Mouse (Mus musculus): ENCODE data around the gene Hoxd12. TPM values are rescaled to one million over a fixed set of nuclear protein-coding genes. Genes with fewer than 3 reads are reported as not detected.
A peak's percentile ranks its signal among the peaks of the same experiment; 100 is the strongest.

Hoxd12 gene
- total RNA-seq, 2 experiments from 2014 or later = not detected

DNA sequence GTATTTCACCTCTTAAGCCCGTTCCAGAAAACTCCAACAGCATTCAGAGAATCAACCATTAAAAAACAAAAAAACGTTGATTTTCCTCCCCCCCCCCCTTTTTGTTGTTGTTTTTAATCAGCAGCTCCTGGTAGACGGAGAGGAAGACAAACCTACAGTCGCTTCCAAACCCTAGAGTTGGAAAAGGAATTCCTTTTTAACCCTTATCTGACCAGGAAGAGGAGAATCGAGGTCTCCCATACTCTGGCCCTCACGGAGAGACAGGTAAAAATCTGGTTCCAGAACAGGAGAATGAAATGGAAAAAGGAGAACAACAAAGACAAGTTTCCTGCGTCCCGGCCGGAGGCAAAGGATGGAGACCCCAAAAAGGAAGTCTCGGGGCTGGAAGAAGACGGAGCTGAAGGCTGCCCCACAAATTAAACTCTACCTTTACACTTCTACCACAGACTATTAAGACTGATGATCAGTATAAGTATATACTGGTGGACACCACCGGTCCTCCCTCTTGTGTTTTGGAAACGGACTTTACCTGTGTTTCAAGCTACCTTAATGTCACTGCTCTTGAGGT lies 31.7 kb downstream of the Hoxd12 start:
- DNase-seq (ENCODE audit: low spot score in 2 of 2) = no peak

- no peak for DNase-seq (ENCODE audit: low spot score in 2 of 2)
Measured at GRCm38 (mm10) chr2:74707599-74707998, 32.8 kb downstream of the Hoxd12 start.

GRCm38 (mm10) chr2:74708676-74709075 lies 33.9 kb downstream of the Hoxd12 start:
- DNase-seq (ENCODE audit: low spot score in 2 of 2) = no peak

GRCm38 (mm10) chr2:74709465-74710419 lies 34.9 kb downstream of the Hoxd12 start:
- no peak for DNase-seq (ENCODE audit: low spot score in 2 of 2)

GRCm38 (mm10) chr2:74710929-74711543 lies 36.2 kb downstream of the Hoxd12 start:
- DNase-seq (ENCODE audit: low spot score in 2 of 2) = no peak

DNA sequence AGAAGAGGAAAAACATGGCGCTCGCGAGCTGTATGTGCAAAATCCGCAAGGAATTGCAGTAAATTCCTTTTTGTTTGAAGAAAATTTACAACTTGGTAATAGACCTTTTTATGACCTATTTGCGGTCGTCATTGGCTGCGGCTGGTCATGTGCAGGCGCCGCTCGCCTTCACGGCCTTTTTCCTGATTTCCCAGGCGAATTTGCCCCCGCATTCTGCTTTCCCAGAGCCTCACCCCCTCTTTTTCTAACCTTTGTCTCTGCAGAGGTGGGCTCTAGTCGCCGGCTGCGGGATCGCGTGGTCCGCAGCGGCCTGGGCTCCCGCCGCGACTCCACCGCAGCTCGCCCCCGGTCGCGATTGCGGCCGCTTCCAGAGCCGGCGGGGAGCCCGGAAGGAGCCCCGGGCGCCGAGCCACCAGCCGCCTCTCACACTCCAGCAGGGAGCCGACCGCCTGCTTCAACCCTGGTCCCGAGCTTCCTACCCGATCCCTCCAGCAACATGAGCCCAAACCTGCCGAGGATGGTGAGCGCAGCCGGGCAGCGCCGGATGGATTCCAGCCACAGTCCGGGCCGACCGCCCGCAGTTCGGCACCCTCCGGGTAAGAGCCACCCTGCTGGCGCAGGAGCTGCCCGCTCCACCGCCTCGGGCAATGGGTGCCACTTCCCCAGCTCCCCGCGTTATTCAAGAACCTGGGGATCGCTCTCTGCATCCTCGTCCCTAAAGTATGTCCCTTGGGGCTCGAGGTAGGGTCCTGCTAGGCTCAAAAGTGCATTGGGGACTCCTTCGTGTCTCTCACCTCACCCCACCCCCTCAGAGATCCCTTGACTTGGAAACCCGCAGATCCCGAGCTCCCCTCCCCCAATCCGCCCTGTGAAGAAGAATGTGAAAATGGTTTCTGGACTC lies 37.2 kb downstream of the Hoxd12 start, which contains the start of the genes Hoxd3 and Hoxd4:
Gene Hoxd3 (plus strand): TSS at position 207 of the 901 bp plus-strand sequence.
Gene Hoxd4 (plus strand): TSS at position 209 of the 901 bp plus-strand sequence.
- no peak for DNase-seq (ENCODE audit: low spot score in 2 of 2)

DNA sequence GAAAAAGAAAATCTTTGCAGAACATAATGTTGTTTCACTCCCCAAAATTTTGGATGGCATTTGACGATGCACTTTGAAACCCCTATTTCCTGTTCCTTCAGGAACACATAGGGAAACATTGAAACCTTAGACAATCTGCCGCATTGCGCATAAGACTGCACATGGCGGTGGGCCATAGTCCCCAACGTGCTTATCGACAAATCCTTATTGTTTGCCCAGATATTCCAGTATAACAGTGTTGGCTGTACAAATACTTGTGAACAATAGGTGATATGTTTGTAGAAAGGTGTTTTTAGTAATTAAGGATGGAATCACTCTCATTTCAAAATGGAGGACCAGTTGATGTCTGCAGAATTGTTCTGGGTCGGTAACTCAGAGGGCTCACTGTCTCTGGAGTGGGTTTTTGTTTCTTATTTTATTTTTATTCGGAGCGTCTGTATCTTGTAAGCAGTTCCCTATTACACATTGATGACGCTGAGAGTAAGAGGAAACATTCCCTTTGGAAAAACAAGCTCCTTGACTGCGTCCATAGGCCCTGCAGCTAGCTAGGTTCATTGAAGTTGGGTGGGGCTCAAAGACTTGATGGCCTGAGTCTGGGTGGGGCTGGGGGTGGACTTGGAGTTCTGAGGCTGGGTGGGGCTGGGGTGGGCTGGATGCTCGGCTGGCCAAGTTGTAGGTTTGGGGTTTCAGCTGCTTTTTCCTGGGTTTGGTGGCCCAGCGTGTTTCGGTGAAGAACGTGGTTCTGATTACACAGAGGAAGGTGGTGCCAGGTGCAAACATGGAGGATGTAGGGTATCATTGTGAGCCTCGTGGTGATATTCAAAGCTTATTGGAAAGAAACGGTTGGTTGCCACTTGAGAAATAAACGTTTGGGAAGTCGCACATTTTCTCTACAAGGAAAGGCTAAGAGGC lies 38.7 kb downstream of the Hoxd12 start:
- DNase-seq (ENCODE audit: low spot score in 2 of 2) = no peak

GRCm38 (mm10) chr2:74714156-74714789 lies 39.5 kb downstream of the Hoxd12 start:
- DNase-seq (ENCODE audit: low spot score in 2 of 2) = no peak

- no peak for DNase-seq (ENCODE audit: low spot score in 2 of 2)
Measured at GRCm38 (mm10) chr2:74714881-74715280, 40.1 kb downstream of the Hoxd12 start.

- DNase-seq (ENCODE audit: low spot score in 2 of 2) = peak; percentile 67 to 75
Measured at GRCm38 (mm10) chr2:74715504-74716241, 40.9 kb downstream of the Hoxd12 start.

- DNase-seq (ENCODE audit: low spot score in 2 of 2) = no peak
Measured at GRCm38 (mm10) chr2:74720384-74720783, 45.6 kb downstream of the Hoxd12 start.

GRCm38 (mm10) chr2:74720955-74721491 lies 46.2 kb downstream of the Hoxd12 start:
- no peak for DNase-seq (ENCODE audit: low spot score in 2 of 2)

- no peak for DNase-seq (ENCODE audit: low spot score in 2 of 2)
Measured at GRCm38 (mm10) chr2:74721882-74722281, 47.1 kb downstream of the Hoxd12 start.

DNA sequence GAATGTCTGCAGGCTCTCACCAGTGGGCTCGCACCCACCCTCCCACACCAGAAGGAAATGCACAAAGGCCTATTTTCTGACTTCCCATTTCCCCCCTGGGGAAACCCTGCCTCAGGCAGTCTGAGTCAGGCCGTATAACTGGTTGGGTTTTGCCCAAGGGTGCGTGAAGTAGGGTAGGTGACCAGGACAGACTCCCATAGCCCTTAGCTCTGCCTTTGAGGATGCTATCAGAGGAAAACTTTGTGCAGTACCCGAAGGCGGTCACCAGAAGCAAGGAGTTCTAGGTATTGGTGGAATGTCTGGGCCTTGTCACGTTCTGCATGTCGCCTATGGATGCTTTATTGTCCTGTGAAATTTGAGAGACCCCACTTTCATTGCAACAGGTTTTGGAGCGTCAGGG lies 48.1 kb downstream of the Hoxd12 start:
- DNase-seq (ENCODE audit: low spot score in 2 of 2) = no peak

DNA sequence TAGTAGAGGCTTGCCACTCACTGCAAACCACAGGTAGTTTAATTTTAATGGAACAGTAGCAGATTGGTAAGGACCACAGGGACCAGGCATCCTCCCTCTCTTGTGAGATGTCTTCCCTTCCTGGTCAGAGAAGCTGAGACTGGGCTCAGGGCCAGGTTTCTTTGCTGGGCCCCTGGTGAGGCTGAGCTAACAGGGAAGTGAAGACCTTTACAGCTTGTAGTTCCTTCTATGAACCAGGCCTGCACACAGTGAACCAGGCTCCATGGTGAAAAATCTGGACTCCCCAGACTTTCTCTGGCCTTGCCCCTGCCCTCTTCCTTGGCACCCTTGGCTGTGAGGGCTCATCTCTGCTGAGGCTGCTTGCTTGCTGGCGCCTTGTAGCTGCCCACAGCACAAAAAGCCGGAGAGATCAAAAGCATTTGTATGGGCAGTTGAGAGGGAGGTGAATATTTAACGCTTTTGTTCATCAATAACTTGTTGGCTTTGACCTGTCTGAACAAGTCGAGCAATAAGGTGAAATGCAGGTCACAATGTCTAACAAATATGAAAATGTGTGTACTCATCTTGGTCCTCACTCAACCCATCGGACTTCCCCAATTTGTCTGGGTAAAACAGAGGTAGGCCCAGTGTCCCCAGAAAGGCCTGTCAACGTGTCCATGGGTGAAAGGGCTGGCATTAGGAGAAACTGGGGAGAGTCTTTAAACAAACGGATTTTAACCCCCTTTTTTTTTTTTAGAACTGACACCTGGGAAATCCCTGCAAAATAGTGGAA lies 49.6 kb downstream of the Hoxd12 start:
- DNase-seq (ENCODE audit: low spot score in 2 of 2) = no peak

DNA sequence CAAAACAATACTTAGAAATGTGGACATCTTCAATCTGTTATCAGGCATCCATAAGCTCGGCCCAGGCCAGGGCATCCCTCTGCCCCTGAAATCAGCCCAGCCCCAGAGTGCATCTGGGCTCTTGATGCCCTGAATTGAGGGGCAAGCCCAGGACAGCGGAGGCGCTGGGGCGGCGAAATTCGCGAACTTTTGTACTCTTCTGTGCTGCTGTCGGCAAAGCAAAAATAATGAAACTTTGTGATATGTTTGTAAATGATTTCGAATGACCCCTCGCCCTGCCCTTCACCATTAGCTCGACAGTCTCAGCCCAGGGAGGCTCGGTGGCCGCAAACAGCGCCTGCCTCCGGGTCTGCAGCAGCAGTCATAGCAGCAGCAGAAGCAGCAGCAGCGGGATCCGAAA lies 50.4 kb downstream of the Hoxd12 start:
- no peak for DNase-seq (ENCODE audit: low spot score in 2 of 2)

GRCm38 (mm10) chr2:74726551-74726950 lies 51.7 kb downstream of the Hoxd12 start, which contains the start of gene Gm28230:
TSS of gene Gm28230 (plus strand) at chr2:74726728.
- DNase-seq (ENCODE audit: low spot score in 2 of 2) = no peak

Data from layer of hippocampus, postnatal 14 days (tissue).